Mouse (Mus musculus): ENCODE data around the gene Grin2d. TPM values are rescaled to one million over a fixed set of nuclear protein-coding genes. Genes with fewer than 3 reads are reported as not detected.

The Grin2d gene
- total and polyA plus RNA-seq, 3 experiments, result 0.04 to 0.07 TPM; not detected in 1

DNA sequence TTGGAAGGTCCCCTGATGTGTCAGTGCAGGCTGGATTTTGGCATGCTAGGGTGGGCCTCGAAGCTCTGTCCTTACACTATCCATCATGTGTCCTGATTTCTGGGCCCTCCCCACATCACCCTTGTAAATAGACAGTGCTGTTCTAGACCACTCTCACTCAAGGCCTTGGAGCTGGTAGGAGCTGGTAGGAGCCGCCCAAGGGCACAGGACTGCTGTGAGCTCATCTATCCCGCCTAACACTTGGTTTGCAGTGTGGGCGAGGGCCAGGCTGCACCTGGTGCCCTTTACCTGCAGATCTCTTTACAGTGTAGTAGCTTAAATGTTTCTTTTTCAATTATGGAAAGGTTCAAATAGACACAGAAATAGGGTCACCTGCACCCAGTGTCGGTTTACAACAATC, 36.8 kb upstream of the Grin2d start:
- dilution Hi-C loops (cut with MboI; ENCODE audit: extremely low pct_ligation_motif_present, extremely low pct_unique_long_range_greater_than_20kb, low sequenced_read_pairs) (no loop called here), in situ Hi-C loops (cut with MboI; ENCODE audit: low pct_ligation_motif_present, low pct_unique_long_range_greater_than_20kb, low sequenced_read_pairs) (no loop called here)
- Histone ChIP-seq H3K4me2 (ENCODE audit: insufficient read depth, low read depth, poor library complexity, severe bottlenecking) (no peak overlapping the region), H3K79me2 (replicated peaks; ENCODE audit: control insufficient read depth, extremely low read depth, insufficient read depth, poor library complexity, severe bottlenecking) (no peaks in the 10 kb centered on the region), H3K9ac (ENCODE audit: insufficient read depth, low read depth) (no peak overlapping the region), H3K4me1 (ENCODE audit: control insufficient read depth in 1 of 2, insufficient read depth in 2 of 2) (peaks cover 2 to 33% of the 10 kb centered on the region in 2 experiments; a peak in 2 of 4 replicates), H3K4me3 (replicated peaks in 1 of 3; ENCODE audit: low read depth in 2 of 3, low read length in 2 of 3, poor library complexity in 1 of 3) (no peak overlapping the region), H3K27ac (ENCODE audit: insufficient read depth, low read depth) (no peak overlapping the region), H3K9me3 (replicated peaks; ENCODE audit: low read length) (peaks cover under 1% of the 10 kb centered on the region), H3K36me3 (replicated peaks in 1 of 2; ENCODE audit: control insufficient read depth in 1 of 2, insufficient read depth in 1 of 2, low read length in 1 of 2) (peaks cover 2 to 64% of the 10 kb centered on the region in 2 experiments), H3K27me3 (replicated peaks) (no peaks in the 10 kb centered on the region)
- DNase-seq (ENCODE audit: extremely low read depth), result no peak
- no peak for TF ChIP-seq TCF12 (IDR thresholded peaks at IDR 0.05; ENCODE audit: low read depth, low read length)
- TF ChIP-seq NRF1 (IDR thresholded peaks at IDR 0.05; ENCODE audit: low read depth, low read length), result no peak
- no peak for TF ChIP-seq MXI1 (IDR thresholded peaks at IDR 0.05; ENCODE audit: low read depth, low read length)
- TF ChIP-seq USF1 (IDR thresholded peaks at IDR 0.05; ENCODE audit: low read depth, low read length), result no peak
- TF ChIP-seq USF2 (conservative IDR thresholded peaks at IDR 0.05; ENCODE audit: low read depth, low read length), result no peak
- no peak for TF ChIP-seq ZNF384 (IDR thresholded peaks at IDR 0.05; ENCODE audit: low read depth, low read length)
- TF ChIP-seq ZC3H11A (IDR thresholded peaks at IDR 0.05; ENCODE audit: low read depth, low read length), result no peak
- no peak for TF ChIP-seq ELF1 (IDR thresholded peaks at IDR 0.05; ENCODE audit: low read depth, low read length)
- TF ChIP-seq JUND (conservative IDR thresholded peaks at IDR 0.05; ENCODE audit: low read depth, low read length), result no peak
- TF ChIP-seq KAT2A (IDR thresholded peaks at IDR 0.05; ENCODE audit: insufficient replicate concordance, low read length), result no peak

DNA sequence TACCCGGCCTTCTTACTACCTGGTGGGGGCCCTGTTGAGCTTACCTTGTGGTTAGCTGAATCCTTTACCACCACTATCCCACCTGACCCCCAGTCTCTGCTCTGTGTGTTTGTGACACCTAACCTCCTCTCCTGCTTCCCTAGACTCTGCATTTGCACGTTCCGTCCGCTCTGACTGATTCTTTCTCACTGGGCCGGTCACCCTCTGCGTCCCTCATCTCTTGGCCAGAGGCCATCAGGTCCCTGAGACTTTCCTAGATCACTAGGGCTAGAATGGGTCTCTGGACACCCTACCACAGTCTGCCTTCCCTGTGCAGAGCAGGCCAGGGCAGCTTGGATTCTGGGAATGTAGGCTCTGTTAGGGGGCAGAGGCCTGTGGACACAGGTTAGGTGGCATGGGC, 35.9 kb upstream of the Grin2d start:
- Histone ChIP-seq H3K4me3 (replicated peaks in 1 of 3; ENCODE audit: low read depth in 2 of 3, low read length in 2 of 3, poor library complexity in 1 of 3) (no peak overlapping the region), H3K27ac (ENCODE audit: insufficient read depth, low read depth) (no peak overlapping the region), H3K9ac (ENCODE audit: insufficient read depth, low read depth) (no peak overlapping the region), H3K9me3 (replicated peaks; ENCODE audit: low read length) (peaks cover 4% of the 10 kb centered on the region), H3K27me3 (replicated peaks) (no peaks in the 10 kb centered on the region), H3K4me1 (ENCODE audit: control insufficient read depth in 1 of 2, insufficient read depth in 2 of 2) (peaks cover 2 to 27% of the 10 kb centered on the region in 2 experiments; a peak in 2 of 4 replicates), H3K4me2 (ENCODE audit: insufficient read depth, low read depth, poor library complexity, severe bottlenecking) (no peak overlapping the region), H3K79me2 (replicated peaks; ENCODE audit: control insufficient read depth, extremely low read depth, insufficient read depth, poor library complexity, severe bottlenecking) (no peaks in the 10 kb centered on the region), H3K36me3 (replicated peaks in 1 of 2; ENCODE audit: control insufficient read depth in 1 of 2, insufficient read depth in 1 of 2, low read length in 1 of 2) (peaks cover 11 to 69% of the 10 kb centered on the region in 2 experiments)
- in situ Hi-C loops (cut with MboI; ENCODE audit: low pct_ligation_motif_present, low pct_unique_long_range_greater_than_20kb, low sequenced_read_pairs), result no loop called here
- dilution Hi-C loops (cut with MboI; ENCODE audit: extremely low pct_ligation_motif_present, extremely low pct_unique_long_range_greater_than_20kb, low sequenced_read_pairs), result no loop called here
- no peak for DNase-seq (ENCODE audit: extremely low read depth)
- TF ChIP-seq ZC3H11A (IDR thresholded peaks at IDR 0.05; ENCODE audit: low read depth, low read length), result no peak
- TF ChIP-seq HCFC1 (IDR thresholded peaks at IDR 0.05; ENCODE audit: low read depth, low read length), result no peak
- no peak for TF ChIP-seq TBP (conservative IDR thresholded peaks at IDR 0.05; ENCODE audit: low read depth, low read length)
- TF ChIP-seq NRF1 (IDR thresholded peaks at IDR 0.05; ENCODE audit: low read depth, low read length), result no peak
- no peak for TF ChIP-seq MYC (IDR thresholded peaks at IDR 0.05; ENCODE audit: low read depth, low read length)
- no peak for TF ChIP-seq CTCF (conservative IDR thresholded peaks at IDR 0.05 in 1 of 2, IDR thresholded peaks at IDR 0.05 in 1 of 2; ENCODE audit: low read depth in 2 of 2, low read length in 2 of 2)
- no peak for TF ChIP-seq MAZ (IDR thresholded peaks at IDR 0.05; ENCODE audit: low read depth, low read length)
- TF ChIP-seq E2F4 (IDR thresholded peaks at IDR 0.05; ENCODE audit: insufficient replicate concordance, low read depth, low read length), result no peak
- TF ChIP-seq IRF4 (IDR thresholded peaks at IDR 0.05; ENCODE audit: low read depth, low read length), result no peak
- TF ChIP-seq TCF12 (IDR thresholded peaks at IDR 0.05; ENCODE audit: low read depth, low read length), result no peak
- no peak for TF ChIP-seq KAT2A (IDR thresholded peaks at IDR 0.05; ENCODE audit: insufficient replicate concordance, low read length)
- TF ChIP-seq CHD1 (IDR thresholded peaks at IDR 0.05; ENCODE audit: low read depth, low read length), result no peak
- TF ChIP-seq JUN (IDR thresholded peaks at IDR 0.05; ENCODE audit: insufficient read depth, low read depth, low read length), result no peak
- no peak for TF ChIP-seq MAX (IDR thresholded peaks at IDR 0.05; ENCODE audit: low read length)
- no peak for TF ChIP-seq EP300 (IDR thresholded peaks at IDR 0.05; ENCODE audit: low read length)
- no peak for TF ChIP-seq BHLHE40 (IDR thresholded peaks at IDR 0.05; ENCODE audit: low read depth, low read length)
- TF ChIP-seq JUND (conservative IDR thresholded peaks at IDR 0.05; ENCODE audit: low read depth, low read length), result no peak

All from CH12.LX (cell line).